In the genomic region with DNA sequence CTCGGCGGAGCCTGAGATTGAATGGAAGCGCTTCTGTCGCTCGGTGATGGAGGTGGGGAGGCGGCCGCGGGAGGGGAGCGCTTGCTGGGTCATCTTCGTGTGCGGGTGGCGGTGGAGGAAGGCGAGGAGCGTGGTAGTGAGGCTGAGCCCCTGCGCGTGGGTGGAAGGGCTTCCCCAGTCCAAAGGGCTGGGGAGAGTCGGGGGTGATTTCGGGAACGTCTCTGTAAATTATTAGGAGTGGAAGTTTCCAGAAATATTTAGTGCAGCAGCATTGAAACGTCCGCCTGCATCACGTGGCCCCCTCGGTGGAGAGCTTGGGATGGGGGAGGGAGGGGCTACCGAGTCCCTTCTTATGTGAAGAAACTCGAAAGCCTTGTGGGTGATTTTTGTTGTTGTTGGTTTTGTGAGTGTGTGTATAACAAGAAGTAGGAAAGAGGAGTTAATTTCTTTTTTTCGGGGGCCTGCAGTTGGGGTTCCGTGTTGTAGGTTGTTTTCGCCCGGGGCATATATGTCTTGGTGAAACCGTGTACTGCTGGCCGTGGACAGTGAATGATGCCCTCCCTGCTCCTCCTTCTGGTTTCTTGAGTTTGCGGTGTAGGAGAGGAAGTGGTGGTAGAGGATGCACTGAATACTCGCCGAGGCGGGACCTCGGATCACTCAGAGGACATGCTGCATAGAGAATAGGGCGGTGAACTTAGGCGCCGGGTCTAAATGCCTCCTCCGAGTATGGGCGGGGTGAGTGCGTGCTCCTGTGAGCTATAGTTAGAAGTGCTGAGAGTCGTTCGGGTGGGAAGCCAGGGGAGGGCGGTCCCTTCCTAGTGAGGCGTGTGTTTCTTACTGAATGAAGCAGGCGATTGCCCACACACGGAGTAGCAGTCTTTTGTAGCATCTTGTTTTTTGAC, we compare ENCODE assay signal across 7 mouse cellular contexts. TPM values are rescaled to one million over a fixed set of nuclear protein-coding genes. Genes with fewer than 3 reads are reported as not detected.
DNase-seq lines count a peak whose midpoint lies in the region; ATAC-seq and TF ChIP-seq lines count a peak whose summit lies in the region.

No protein-coding gene starts in this region.

- H3K27me3 ChIP-seq in embryonic facial prominence, embryonic 10.5 days (replicated peaks; ENCODE audit: low read depth, poor library complexity, severe bottlenecking), result no peaks in the 10 kb centered on the region
- no peaks in the 10 kb centered on the region for H3K27me3 ChIP-seq in limb, embryonic 10.5 days (ENCODE audit: low read depth, poor library complexity, severe bottlenecking)
- H3K27me3 ChIP-seq in midbrain, embryonic 12.5 days, result no peaks in the 10 kb centered on the region
- no peaks in the 10 kb centered on the region for H3K27me3 ChIP-seq in small intestine, adult 2 months (ENCODE audit: control insufficient read depth, insufficient read depth, low read length)

- peak; percentile 54 for ATAC-seq in granulocyte monocyte progenitor cell, adult 5-6 weeks (replicated peaks; ENCODE audit: poor library complexity, severe bottlenecking)
- ATAC-seq in midbrain, embryonic 12.5 days (ENCODE audit: low FRiP score, low read depth), result no peak

- H3K9me3 ChIP-seq in embryonic facial prominence, embryonic 10.5 days, result no peaks in the 10 kb centered on the region
- H3K9me3 ChIP-seq in limb, embryonic 10.5 days (replicated peaks), result no peaks in the 10 kb centered on the region
- H3K9me3 ChIP-seq in midbrain, embryonic 12.5 days, result no peaks in the 10 kb centered on the region

- peak overlapping the region; percentile 99 for H3K9ac ChIP-seq in midbrain, embryonic 12.5 days (replicated peaks)

- H3K4me1 ChIP-seq in embryonic facial prominence, embryonic 10.5 days, result peaks cover 19% of the 10 kb centered on the region
- H3K4me1 ChIP-seq in limb, embryonic 10.5 days, result peaks cover 19% of the 10 kb centered on the region; the same call in 1 of the 2 replicates
- peaks cover 20% of the 10 kb centered on the region for H3K4me1 ChIP-seq in midbrain, embryonic 12.5 days
- peaks cover 15% of the 10 kb centered on the region; the same call in 1 of the 2 replicates for H3K4me1 ChIP-seq in small intestine, adult 2 months (ENCODE audit: control insufficient read depth, insufficient read depth, insufficient read length, low read length)

- H3K4me2 ChIP-seq in midbrain, embryonic 12.5 days (replicated peaks), result peak overlapping the region; percentile 78

- TF ChIP-seq CTCF in small intestine, adult 2 months (IDR thresholded peaks at IDR 0.05; ENCODE audit: extremely low read depth, insufficient read length, insufficient replicate concordance, low read depth, low read length), result no peak

- TF ChIP-seq POLR2A in small intestine, adult 2 months (IDR thresholded peaks at IDR 0.05; ENCODE audit: low read depth, low read length), result peak; percentile 69; the same call in 1 of the 2 replicates

- peaks cover 33% of the 10 kb centered on the region for H3K36me3 ChIP-seq in embryonic facial prominence, embryonic 10.5 days (replicated peaks)
- H3K36me3 ChIP-seq in limb, embryonic 10.5 days, result peaks cover 34% of the 10 kb centered on the region
- H3K36me3 ChIP-seq in midbrain, embryonic 12.5 days, result no peaks in the 10 kb centered on the region
- peaks cover 1% of the 10 kb centered on the region; the same call in 1 of the 2 replicates for H3K36me3 ChIP-seq in small intestine, adult 2 months (ENCODE audit: control insufficient read depth, insufficient read depth, low read length)

- peak; percentile 63 for DNase-seq in adrenal gland, adult 8-10 months
- peak; percentile 80 for DNase-seq in embryonic facial prominence, embryonic 10.5 days (ENCODE audit: low spot score)
- peak; percentile 77 for DNase-seq in kidney, adult 11 months
- peak; percentile 77 for DNase-seq in limb, embryonic 10.5 days (ENCODE audit: low spot score)

- H3K27ac ChIP-seq in embryonic facial prominence, embryonic 10.5 days (replicated peaks), result peak overlapping the region; percentile 100
- H3K27ac ChIP-seq in limb, embryonic 10.5 days, result peak overlapping the region; percentile 100
- H3K27ac ChIP-seq in midbrain, embryonic 12.5 days (replicated peaks), result peak overlapping the region; percentile 100
- H3K27ac ChIP-seq in small intestine, adult 2 months (ENCODE audit: insufficient read depth, low read depth, low read length), result peak overlapping the region; percentile 87

- H3K4me3 ChIP-seq in embryonic facial prominence, embryonic 10.5 days, result peak overlapping the region; percentile 95
- H3K4me3 ChIP-seq in limb, embryonic 10.5 days, result peak overlapping the region; percentile 97
- peak overlapping the region; percentile 93 for H3K4me3 ChIP-seq in midbrain, embryonic 12.5 days
- H3K4me3 ChIP-seq in small intestine, adult 2 months (ENCODE audit: low read depth, low read length), result peak overlapping the region; percentile 87

- under 1% methylated on average over 48 of the region's 48 CpGs for WGBS in embryonic facial prominence, embryonic 10.5 days
- under 1% methylated on average over 48 of the region's 48 CpGs for WGBS in limb, embryonic 10.5 days
- WGBS in midbrain, embryonic 12.5 days, result under 1% methylated on average over 48 of the region's 48 CpGs
- under 1% methylated on average over 48 of the region's 48 CpGs for WGBS in small intestine, adult 2 months

RNA-seq across cellular contexts. Expression of a gene that starts 1.2 kb away (rescaled TPM):
- total RNA-seq in adrenal gland, adult 8-10 months (2022), result 10 to 100 TPM; 53.5 to 60.4 (median 60.2) TPM
- 139 and 141 TPM in 2 replicates for polyA plus RNA-seq in embryonic facial prominence, embryonic 10.5 days (2016; fragmentation: Nextera tagmentation; extraction: Ambion mirVana)
- 99.8 and 102 TPM in 2 replicates for total RNA-seq in granulocyte monocyte progenitor cell, adult 5-6 weeks (2014; fragmentation: Nextera tagmentation)
- total RNA-seq in granulocyte monocyte progenitor cell, adult 5-6 weeks (2017), result 272 and 274 TPM in 2 replicates
- polyA plus RNA-seq in limb, embryonic 10.5 days (2016; fragmentation: Nextera tagmentation; extraction: Ambion mirVana), result 133 and 153 TPM in 2 replicates
- polyA plus RNA-seq in midbrain, embryonic 12.5 days (2016; fragmentation: Nextera tagmentation; extraction: Ambion mirVana), result 155 and 164 TPM in 2 replicates
- 1.2 and 1.8 TPM in 2 replicates for polyA plus RNA-seq in small intestine, adult 2 months (2012; rRNA removed)

RNA-seq across cellular contexts. Expression of a gene that starts 49.6 kb away (rescaled TPM):
- total RNA-seq in adrenal gland, adult 8-10 months (2022), result 10 to 100 TPM; 50.4 to 85.3 (median 65.7) TPM
- polyA plus RNA-seq in embryonic facial prominence, embryonic 10.5 days (2016; fragmentation: Nextera tagmentation; extraction: Ambion mirVana), result 25.2 and 26.6 TPM in 2 replicates
- total RNA-seq in granulocyte monocyte progenitor cell, adult 5-6 weeks (2014; fragmentation: Nextera tagmentation), result 59.9 and 62.7 TPM in 2 replicates
- total RNA-seq in granulocyte monocyte progenitor cell, adult 5-6 weeks (2017), result 46.4 and 50.7 TPM in 2 replicates
- 23.2 and 25.9 TPM in 2 replicates for polyA plus RNA-seq in limb, embryonic 10.5 days (2016; fragmentation: Nextera tagmentation; extraction: Ambion mirVana)
- 29.5 and 36.5 TPM in 2 replicates for polyA plus RNA-seq in midbrain, embryonic 12.5 days (2016; fragmentation: Nextera tagmentation; extraction: Ambion mirVana)
- polyA plus RNA-seq in small intestine, adult 2 months (2012; rRNA removed), result 1.4 and 3.1 TPM in 2 replicates

Comparison
In these comparisons a context has a peak if more than half of its experiments do, and no peak if none do; other contexts are left out.
1. RNA of a gene that starts 1.2 kb away (polyA plus RNA-seq): 155 to 164 TPM in midbrain, embryonic 12.5 days, 133 to 153 TPM in limb, embryonic 10.5 days and 139 to 141 TPM in embryonic facial prominence, embryonic 10.5 days; 1.2 to 1.8 TPM in small intestine, adult 2 months; every median in the first group is over 10 times any median in the second.
2. Peak in every context shown above with its lines, with median percentiles within 50 percentile points of each other: DNase-seq, H3K27ac ChIP-seq and H3K4me3 ChIP-seq.